Mouse (Mus musculus) midbrain, embryonic 12.5 days (tissue): ENCODE results near the gene Zfx. TPM values are rescaled to one million over a fixed set of nuclear protein-coding genes. Genes with fewer than 3 reads are reported as not detected.

Experiments used
- ATAC-seq: fragments of 200-750 bp; cut with Nextera tagmentation; 2 replicates; pipeline ENCODE4 v1.8.0; 2017; ENCODE audit warnings: low read depth, moderate TSS enrichment, moderate library complexity; ENCODE audit not compliant: low FRiP score
- H3K27ac ChIP-seq: fragments of 300-500 bp; sonication (generic); replicated peaks from 2 replicates; pipeline ENCODE4 v1.5.1; 2016; ENCODE audit warnings: mild to moderate bottlenecking
- H3K27me3 ChIP-seq: fragments of 300-500 bp; sonication (generic); 2 replicates; pipeline ENCODE4 v1.6.1; 2016; ENCODE audit warnings: mild to moderate bottlenecking
- H3K36me3 ChIP-seq: fragments of 300-500 bp; sonication (generic); 2 replicates; pipeline ENCODE4 v1.6.1; 2016
- H3K4me1 ChIP-seq: fragments of 300-500 bp; sonication (generic); 2 replicates; pipeline ENCODE4 v1.6.1; 2016
- H3K4me2 ChIP-seq: fragments of 300-500 bp; sonication (generic); replicated peaks from 2 replicates; pipeline ENCODE4 v1.6.1; 2016; ENCODE audit warnings: mild to moderate bottlenecking, moderate library complexity
- H3K4me3 ChIP-seq: fragments of 300-500 bp; sonication (generic); 2 replicates; pipeline ENCODE4 v1.5.1; 2016; ENCODE audit warnings: mild to moderate bottlenecking
- H3K9ac ChIP-seq: fragments of 300-500 bp; sonication (generic); replicated peaks from 2 replicates; pipeline ENCODE4 v1.6.1; 2016; ENCODE audit warnings: mild to moderate bottlenecking, moderate library complexity
- H3K9me3 ChIP-seq: fragments of 300-500 bp; sonication (generic); 2 replicates; pipeline ENCODE4 v1.6.1; 2016; ENCODE audit warnings: mild to moderate bottlenecking
- WGBS: fragments of 180-500 bp; shearing (Covaris S2); methylation state at CpG from one replicate; pipeline ENCODE4 v1.1.7; 2016; 5-methylcytosine and 5-hydroxymethylcytosine counted together
- polyA plus RNA-seq: library from polyadenylated mRNA; unstranded; fragments of >200 nt; fragmentation: Nextera tagmentation; extraction: Ambion mirVana; gene quantifications from 2 replicates; pipeline ENCODE4 v1.2.1, GENCODE M21; 2016

The Zfx gene
- polyA plus RNA-seq, 1 experiment from 2014 or later, result 33.1 TPM

GRCm38 (mm10) chrX:94122709-94123058 lies 818 bp downstream of the Zfx start:
- H3K4me1 ChIP-seq, result peaks cover 4% of the 10 kb centered on the region; the same call in 1 of the 2 replicates
- peaks cover 58% of the 10 kb centered on the region for H3K27me3 ChIP-seq
- H3K4me3 ChIP-seq, result peak overlapping the region; percentile 66
- no peaks in the 10 kb centered on the region for H3K36me3 ChIP-seq
- peak overlapping the region; percentile 51 for H3K4me2 ChIP-seq
- 27% methylated on average over 48 of the region's 53 CpGs for WGBS
- H3K9ac ChIP-seq, result peak overlapping the region; percentile 88
- peak overlapping the region; percentile 99 for H3K27ac ChIP-seq
- peak; percentile 76 for ATAC-seq
- no peaks in the 10 kb centered on the region for H3K9me3 ChIP-seq

- H3K27ac ChIP-seq, result peak overlapping the region; percentile 99
- H3K4me1 ChIP-seq, result peaks cover 4% of the 10 kb centered on the region; the same call in 1 of the 2 replicates
- peak overlapping the region; percentile 67 for H3K4me2 ChIP-seq
- H3K4me3 ChIP-seq, result peak overlapping the region; percentile 66
- ATAC-seq, result peak; percentile 92
- WGBS, result 23% methylated on average over 50 of the region's 65 CpGs
- no peaks in the 10 kb centered on the region for H3K36me3 ChIP-seq
- no peaks in the 10 kb centered on the region for H3K9me3 ChIP-seq
- H3K27me3 ChIP-seq, result peaks cover 53% of the 10 kb centered on the region
- peak overlapping the region; percentile 88 for H3K9ac ChIP-seq
Measured at GRCm38 (mm10) chrX:94121866-94122708, 1.4 kb downstream of the Zfx start.

- Histone ChIP-seq H3K9me3 (no peaks in the 10 kb centered on the region), H3K4me1 (peaks cover 4% of the 10 kb centered on the region; the same call in 1 of the 2 replicates), H3K27ac (peak overlapping the region; percentile 99), H3K4me3 (peak overlapping the region; percentile 66), H3K9ac (peak overlapping the region; percentile 88), H3K27me3 (peaks cover 50% of the 10 kb centered on the region), H3K36me3 (no peaks in the 10 kb centered on the region), H3K4me2 (peak overlapping the region; percentile 67)
- ATAC-seq, result no peak
- 23% methylated on average over 24 of the region's 24 CpGs for WGBS
Measured at GRCm38 (mm10) chrX:94121161-94121856, 2.2 kb downstream of the Zfx start.

GRCm38 (mm10) chrX:94118350-94118749 lies 5.2 kb downstream of the Zfx start:
- ATAC-seq, result no peak
- H3K36me3 ChIP-seq, result no peaks in the 10 kb centered on the region

GRCm38 (mm10) chrX:94115882-94116281 lies 7.6 kb downstream of the Zfx start:
- Histone ChIP-seq H3K9me3 (no peaks in the 10 kb centered on the region), H3K4me2 (no peak overlapping the region), H3K27me3 (peaks cover 20% of the 10 kb centered on the region), H3K27ac (no peak overlapping the region), H3K4me3 (no peak overlapping the region), H3K36me3 (no peaks in the 10 kb centered on the region), H3K9ac (no peak overlapping the region), H3K4me1 (peaks cover 4% of the 10 kb centered on the region; the same call in 1 of the 2 replicates)
- ATAC-seq, result no peak
- WGBS, result 92% methylated on average over 6 of the region's 6 CpGs

More at GRCm38 (mm10) chrX:94118350-94118749, 5.2 kb downstream of the Zfx start:
- H3K9ac ChIP-seq, result no peak overlapping the region
- no peak overlapping the region for H3K27ac ChIP-seq
- H3K4me2 ChIP-seq, result no peak overlapping the region
- no peak overlapping the region for H3K4me3 ChIP-seq
- H3K27me3 ChIP-seq, result peaks cover 41% of the 10 kb centered on the region
- H3K9me3 ChIP-seq, result no peaks in the 10 kb centered on the region
- peaks cover 4% of the 10 kb centered on the region; the same call in 1 of the 2 replicates for H3K4me1 ChIP-seq

GRCm38 (mm10) chrX:94105964-94106363 lies 17.5 kb downstream of the Zfx start:
- no peak overlapping the region for H3K9ac ChIP-seq
- no peak overlapping the region for H3K27ac ChIP-seq
- no peaks in the 10 kb centered on the region for H3K9me3 ChIP-seq
- H3K36me3 ChIP-seq, result no peaks in the 10 kb centered on the region
- 62% methylated on average over 2 of the region's 2 CpGs for WGBS
- no peak overlapping the region for H3K4me3 ChIP-seq
- H3K4me1 ChIP-seq, result no peaks in the 10 kb centered on the region
- peaks cover 38% of the 10 kb centered on the region for H3K27me3 ChIP-seq
- ATAC-seq, result no peak
- H3K4me2 ChIP-seq, result no peak overlapping the region

- Histone ChIP-seq H3K4me3 (no peak overlapping the region), H3K27ac (no peak overlapping the region), H3K36me3 (peaks cover 9% of the 10 kb centered on the region; the same call in 1 of the 2 replicates), H3K9ac (no peak overlapping the region), H3K4me1 (no peaks in the 10 kb centered on the region), H3K4me2 (no peak overlapping the region), H3K9me3 (no peaks in the 10 kb centered on the region), H3K27me3 (peaks cover 35% of the 10 kb centered on the region)
- no peak for ATAC-seq
Measured at GRCm38 (mm10) chrX:94102938-94103337, 20.6 kb downstream of the Zfx start.

- WGBS, result 82% methylated on average over 1 of the region's 1 CpGs
- no peak for ATAC-seq
- Histone ChIP-seq H3K36me3 (peaks cover 13% of the 10 kb centered on the region; the same call in 1 of the 2 replicates), H3K9me3 (no peaks in the 10 kb centered on the region), H3K4me3 (no peak overlapping the region), H3K4me2 (no peak overlapping the region), H3K4me1 (no peaks in the 10 kb centered on the region), H3K27me3 (peaks cover 35% of the 10 kb centered on the region), H3K9ac (no peak overlapping the region), H3K27ac (no peak overlapping the region)
Measured at GRCm38 (mm10) chrX:94100561-94100960, 22.9 kb downstream of the Zfx start.

- no peak overlapping the region for H3K4me3 ChIP-seq
- H3K27me3 ChIP-seq, result peaks cover 22% of the 10 kb centered on the region
- WGBS, result 92% methylated on average over 2 of the region's 2 CpGs
- no peaks in the 10 kb centered on the region for H3K9me3 ChIP-seq
- H3K4me2 ChIP-seq, result no peak overlapping the region
- H3K4me1 ChIP-seq, result no peaks in the 10 kb centered on the region
- H3K27ac ChIP-seq, result no peak overlapping the region
- no peak for ATAC-seq
- H3K36me3 ChIP-seq, result no peaks in the 10 kb centered on the region
- H3K9ac ChIP-seq, result no peak overlapping the region
Measured at GRCm38 (mm10) chrX:94091001-94091400, 32.5 kb downstream of the Zfx start.

GRCm38 (mm10) chrX:94061246-94061645 lies 62.3 kb downstream of the Zfx start:
- no peak for ATAC-seq
- WGBS, result 61% methylated on average over 6 of the region's 6 CpGs
- no peak overlapping the region for H3K4me3 ChIP-seq
- H3K27me3 ChIP-seq, result peaks cover 59% of the 10 kb centered on the region
- H3K4me2 ChIP-seq, result no peak overlapping the region
- no peaks in the 10 kb centered on the region for H3K4me1 ChIP-seq
- H3K9me3 ChIP-seq, result no peaks in the 10 kb centered on the region
- no peak overlapping the region for H3K27ac ChIP-seq
- H3K36me3 ChIP-seq, result no peaks in the 10 kb centered on the region
- H3K9ac ChIP-seq, result no peak overlapping the region

- no peak for ATAC-seq
- Histone ChIP-seq H3K36me3 (no peaks in the 10 kb centered on the region), H3K4me1 (no peaks in the 10 kb centered on the region), H3K4me2 (no peak overlapping the region), H3K4me3 (no peak overlapping the region), H3K9ac (no peak overlapping the region), H3K27ac (no peak overlapping the region), H3K9me3 (no peaks in the 10 kb centered on the region), H3K27me3 (peaks cover 58% of the 10 kb centered on the region)
- 77% methylated on average over 8 of the region's 8 CpGs for WGBS
Measured at GRCm38 (mm10) chrX:94060751-94061150, 62.8 kb downstream of the Zfx start.

GRCm38 (mm10) chrX:94058748-94059147 lies 64.8 kb downstream of the Zfx start:
- no peak overlapping the region for H3K27ac ChIP-seq
- no peak for ATAC-seq
- no peaks in the 10 kb centered on the region for H3K36me3 ChIP-seq
- H3K9ac ChIP-seq, result no peak overlapping the region
- WGBS, result 36% methylated on average over 6 of the region's 6 CpGs
- H3K27me3 ChIP-seq, result peaks cover 62% of the 10 kb centered on the region
- no peaks in the 10 kb centered on the region for H3K9me3 ChIP-seq
- no peak overlapping the region for H3K4me3 ChIP-seq
- no peaks in the 10 kb centered on the region for H3K4me1 ChIP-seq
- no peak overlapping the region for H3K4me2 ChIP-seq
